Mouse (Mus musculus): ENCODE results near the gene Galk1. TPM values are rescaled to one million over a fixed set of nuclear protein-coding genes. Genes with fewer than 3 reads are reported as not detected.

The Galk1 gene
- polyA plus RNA-seq, 1 experiment from 2014 or later, result 126 TPM

DNA sequence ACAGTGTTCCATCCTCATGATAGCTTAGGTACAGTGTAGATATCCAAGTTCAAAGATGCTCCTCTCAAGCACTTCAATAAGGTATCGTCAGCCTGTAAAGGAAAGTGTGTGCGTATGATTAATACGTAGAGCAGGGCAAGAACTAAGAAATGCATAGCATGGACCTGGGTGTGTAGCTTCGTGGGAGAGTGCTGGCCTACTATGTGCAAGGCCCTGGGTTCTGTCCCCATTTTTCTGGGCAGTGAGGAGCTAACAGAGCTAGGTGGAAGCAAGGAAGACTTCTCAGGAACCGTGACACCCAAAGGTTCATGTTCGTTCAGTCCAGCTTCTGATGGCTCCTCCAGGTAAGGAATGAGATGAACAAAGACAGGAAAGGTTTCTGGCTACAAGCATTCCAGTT is 32.7 kb upstream of the Galk1 start:
- Histone ChIP-seq H3K4me2 (replicated peaks; ENCODE audit: low read depth) (no peak overlapping the region), H3K27ac (replicated peaks) (no peak overlapping the region), H3K4me1 (replicated peaks; ENCODE audit: control insufficient read depth, insufficient read depth) (no peaks in the 10 kb centered on the region), H3K9me3 (ENCODE audit: control insufficient read depth, low read length) (no peaks in the 10 kb centered on the region), H3K4me3 (ENCODE audit: low read depth, low read length) (no peak overlapping the region), H3K36me3 (ENCODE audit: control insufficient read depth, insufficient read depth, low read length) (peaks cover 25% of the 10 kb centered on the region), H3K9ac (ENCODE audit: low read length) (no peak overlapping the region), H3K27me3 (ENCODE audit: control insufficient read depth, insufficient read depth, low read length) (no peaks in the 10 kb centered on the region)
- no peak for TF ChIP-seq EP300 (optimal IDR thresholded peaks at IDR 0.05)
- ATAC-seq (ENCODE audit: low FRiP score, low TSS enrichment) (no peak), DNase-seq (ENCODE audit: low spot score) (no peak)
- WGBS, result 90% methylated on average over 6 of the region's 6 CpGs

DNA sequence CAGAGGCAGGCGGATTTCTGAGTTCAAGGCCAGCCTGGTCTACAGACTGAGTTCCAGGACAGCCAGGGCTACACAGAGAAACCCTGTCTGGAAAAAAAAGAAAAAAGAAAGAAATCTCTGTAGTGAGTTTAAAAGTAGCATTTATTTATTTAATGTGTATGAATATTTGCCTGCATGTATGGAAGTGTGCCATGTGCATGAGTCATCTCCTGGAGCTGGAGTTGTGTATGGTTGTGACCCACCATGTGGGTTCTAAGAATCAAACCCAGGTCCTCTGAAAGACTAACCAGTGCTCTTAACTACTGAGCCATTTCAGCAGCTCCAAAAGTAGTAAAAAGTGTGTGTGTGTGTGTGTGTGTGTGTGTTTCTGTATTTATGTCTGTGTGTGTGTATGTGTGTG is 30.8 kb upstream of the Galk1 start:
- DNase-seq (ENCODE audit: low spot score) (no peak), ATAC-seq (ENCODE audit: low FRiP score, low TSS enrichment) (no peak)
- H3K27me3 ChIP-seq (ENCODE audit: control insufficient read depth, insufficient read depth, low read length), result no peaks in the 10 kb centered on the region
- no peak for TF ChIP-seq EP300 (optimal IDR thresholded peaks at IDR 0.05)
- TF ChIP-seq CTCF (IDR thresholded peaks at IDR 0.05; ENCODE audit: low read depth), result no peak
- no peaks in the 10 kb centered on the region for H3K4me1 ChIP-seq (replicated peaks; ENCODE audit: control insufficient read depth, insufficient read depth)
- no peak overlapping the region for H3K4me2 ChIP-seq (replicated peaks; ENCODE audit: low read depth)
- no peak overlapping the region for H3K27ac ChIP-seq (replicated peaks)
- H3K4me3 ChIP-seq (ENCODE audit: low read depth, low read length), result no peak overlapping the region
- no peaks in the 10 kb centered on the region for H3K9me3 ChIP-seq (ENCODE audit: control insufficient read depth, low read length)
- H3K36me3 ChIP-seq (ENCODE audit: control insufficient read depth, insufficient read depth, low read length), result peaks cover 21% of the 10 kb centered on the region
- no peak overlapping the region for H3K9ac ChIP-seq (ENCODE audit: low read length)
- WGBS, result 88% methylated on average over 1 of the region's 1 CpGs

DNA sequence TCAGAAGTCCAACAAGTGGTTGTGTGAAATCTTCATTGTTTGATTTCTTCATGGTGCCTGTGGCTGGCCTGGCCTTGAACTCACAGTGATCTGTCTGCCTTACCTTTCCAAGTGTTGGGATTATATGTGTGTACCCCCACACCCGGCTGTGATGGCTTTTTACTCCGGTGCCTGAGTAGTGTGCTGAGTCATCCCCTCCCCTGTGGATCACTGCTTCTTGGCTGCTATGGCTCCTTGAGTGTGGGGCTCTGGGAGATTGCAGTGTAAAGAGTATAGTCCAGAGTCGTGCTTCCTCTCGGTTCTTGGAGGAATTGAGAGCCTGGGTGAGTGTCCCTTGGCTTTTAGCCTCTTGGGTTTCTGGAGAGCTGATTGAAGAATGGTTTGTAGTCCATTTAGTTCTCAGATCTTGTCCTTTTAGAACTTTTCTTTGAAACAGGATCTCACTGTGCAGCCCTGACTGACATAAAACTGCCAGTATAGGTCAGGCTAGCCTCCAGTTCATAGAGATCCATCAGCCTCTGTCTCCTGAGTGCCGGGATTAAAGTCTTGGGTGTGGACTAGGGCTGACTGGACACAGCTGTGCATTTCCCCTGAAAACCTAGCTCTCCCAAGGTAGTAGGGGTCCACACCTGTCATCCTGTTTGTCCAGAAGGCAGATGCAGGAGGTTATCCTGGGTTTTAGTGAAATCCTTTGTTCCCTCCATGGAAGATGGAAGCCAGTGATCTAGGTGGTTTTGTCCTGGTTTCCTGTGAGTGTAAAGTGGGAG is 30.0 kb upstream of the Galk1 start:
- H3K4me3 ChIP-seq (ENCODE audit: low read depth, low read length), result no peak overlapping the region
- H3K27me3 ChIP-seq (ENCODE audit: control insufficient read depth, insufficient read depth, low read length), result no peaks in the 10 kb centered on the region
- no peak for ATAC-seq (ENCODE audit: low FRiP score, low TSS enrichment)
- no peak for TF ChIP-seq EP300 (optimal IDR thresholded peaks at IDR 0.05)
- TF ChIP-seq CTCF (IDR thresholded peaks at IDR 0.05; ENCODE audit: low read depth), result no peak
- H3K9ac ChIP-seq (ENCODE audit: low read length), result no peak overlapping the region
- H3K4me2 ChIP-seq (replicated peaks; ENCODE audit: low read depth), result no peak overlapping the region
- H3K27ac ChIP-seq (replicated peaks), result no peak overlapping the region
- DNase-seq (ENCODE audit: low spot score), result no peak
- WGBS, result 66% methylated on average over 5 of the region's 5 CpGs
- H3K4me1 ChIP-seq (replicated peaks; ENCODE audit: control insufficient read depth, insufficient read depth), result no peaks in the 10 kb centered on the region
- H3K36me3 ChIP-seq (ENCODE audit: control insufficient read depth, insufficient read depth, low read length), result peaks cover 16% of the 10 kb centered on the region
- no peaks in the 10 kb centered on the region for H3K9me3 ChIP-seq (ENCODE audit: control insufficient read depth, low read length)

GRCm38 (mm10) chr11:116041833-116042232 is 29.3 kb upstream of the Galk1 start:
- Histone ChIP-seq H3K9me3 (ENCODE audit: control insufficient read depth, low read length) (no peaks in the 10 kb centered on the region), H3K9ac (ENCODE audit: low read length) (no peak overlapping the region), H3K27me3 (ENCODE audit: control insufficient read depth, insufficient read depth, low read length) (no peaks in the 10 kb centered on the region), H3K4me1 (replicated peaks; ENCODE audit: control insufficient read depth, insufficient read depth) (no peaks in the 10 kb centered on the region), H3K4me3 (ENCODE audit: low read depth, low read length) (no peak overlapping the region), H3K36me3 (ENCODE audit: control insufficient read depth, insufficient read depth, low read length) (peaks cover 14% of the 10 kb centered on the region), H3K27ac (replicated peaks) (no peak overlapping the region), H3K4me2 (replicated peaks; ENCODE audit: low read depth) (no peak overlapping the region)
- 94% methylated on average over 2 of the region's 2 CpGs for WGBS
- TF ChIP-seq EP300 (optimal IDR thresholded peaks at IDR 0.05) (no peak), CTCF (IDR thresholded peaks at IDR 0.05; ENCODE audit: low read depth) (peak; percentile 21; the same call in 1 of the 2 replicates)
- no peak for ATAC-seq (ENCODE audit: low FRiP score, low TSS enrichment)
- no peak for DNase-seq (ENCODE audit: low spot score)

GRCm38 (mm10) chr11:116040593-116040992 is 28.1 kb upstream of the Galk1 start:
- no peaks in the 10 kb centered on the region for H3K9me3 ChIP-seq (ENCODE audit: control insufficient read depth, low read length)
- no peak overlapping the region for H3K4me2 ChIP-seq (replicated peaks; ENCODE audit: low read depth)
- 83% methylated on average over 6 of the region's 6 CpGs for WGBS
- no peak overlapping the region for H3K9ac ChIP-seq (ENCODE audit: low read length)
- TF ChIP-seq CTCF (IDR thresholded peaks at IDR 0.05; ENCODE audit: low read depth) (no peak), EP300 (optimal IDR thresholded peaks at IDR 0.05) (no peak)
- H3K27me3 ChIP-seq (ENCODE audit: control insufficient read depth, insufficient read depth, low read length), result no peaks in the 10 kb centered on the region
- peaks cover 14% of the 10 kb centered on the region for H3K36me3 ChIP-seq (ENCODE audit: control insufficient read depth, insufficient read depth, low read length)
- no peak overlapping the region for H3K4me3 ChIP-seq (ENCODE audit: low read depth, low read length)
- H3K4me1 ChIP-seq (replicated peaks; ENCODE audit: control insufficient read depth, insufficient read depth), result no peaks in the 10 kb centered on the region
- H3K27ac ChIP-seq (replicated peaks), result no peak overlapping the region
- ATAC-seq (ENCODE audit: low FRiP score, low TSS enrichment) (no peak), DNase-seq (ENCODE audit: low spot score) (no peak)

GRCm38 (mm10) chr11:116037826-116038225 is 25.3 kb upstream of the Galk1 start:
- DNase-seq (ENCODE audit: low spot score) (no peak), ATAC-seq (ENCODE audit: low FRiP score, low TSS enrichment) (no peak)
- no peak overlapping the region for H3K9ac ChIP-seq (ENCODE audit: low read length)
- H3K4me1 ChIP-seq (replicated peaks; ENCODE audit: control insufficient read depth, insufficient read depth), result no peaks in the 10 kb centered on the region
- 94% methylated on average over 9 of the region's 9 CpGs for WGBS
- H3K4me3 ChIP-seq (ENCODE audit: low read depth, low read length), result no peak overlapping the region
- H3K27me3 ChIP-seq (ENCODE audit: control insufficient read depth, insufficient read depth, low read length), result no peaks in the 10 kb centered on the region
- H3K9me3 ChIP-seq (ENCODE audit: control insufficient read depth, low read length), result no peaks in the 10 kb centered on the region
- H3K4me2 ChIP-seq (replicated peaks; ENCODE audit: low read depth), result no peak overlapping the region
- H3K36me3 ChIP-seq (ENCODE audit: control insufficient read depth, insufficient read depth, low read length), result peaks cover 14% of the 10 kb centered on the region
- TF ChIP-seq CTCF (IDR thresholded peaks at IDR 0.05; ENCODE audit: low read depth), result no peak
- TF ChIP-seq EP300 (optimal IDR thresholded peaks at IDR 0.05), result no peak
- no peak overlapping the region for H3K27ac ChIP-seq (replicated peaks)
